Mouse (Mus musculus): Measurements from ENCODE around the gene Zfp961. TPM values are rescaled to one million over a fixed set of nuclear protein-coding genes. Genes with fewer than 3 reads are reported as not detected.
"Not testable (repeated sequence)": the region's sequence is repeated elsewhere in the genome, so short reads cannot be mapped to it uniquely, and the experiment has no call there.

Zfp961 gene
- polyA plus RNA-seq, 1 experiment = 18.2 TPM

- DNase-seq (ENCODE audit: extremely low spot score in 1 of 2, low spot score in 1 of 2) = not testable (repeated sequence)
Observed at GRCm38 (mm10) chr8:72013506-72014228, 62.8 kb downstream of the Zfp961 start.

GRCm38 (mm10) chr8:72017339-72017738, 66.5 kb downstream of the Zfp961 start:
- DNase-seq (ENCODE audit: extremely low spot score in 1 of 2, low spot score in 1 of 2) = not testable (repeated sequence)

GRCm38 (mm10) chr8:72018141-72018540, 67.3 kb downstream of the Zfp961 start:
- peak in 1 of 2 experiments; percentile 41 for DNase-seq (ENCODE audit: extremely low spot score in 1 of 2, low spot score in 1 of 2)

GRCm38 (mm10) chr8:72019022-72019421, 68.2 kb downstream of the Zfp961 start:
- DNase-seq (ENCODE audit: extremely low spot score in 1 of 2, low spot score in 1 of 2) = not testable (repeated sequence)

- no peak for DNase-seq (ENCODE audit: extremely low spot score in 1 of 2, low spot score in 1 of 2)
Observed at GRCm38 (mm10) chr8:72019816-72020215, 69.0 kb downstream of the Zfp961 start.

GRCm38 (mm10) chr8:72024886-72025285, 74.0 kb downstream of the Zfp961 start:
- DNase-seq (ENCODE audit: extremely low spot score in 1 of 2, low spot score in 1 of 2) = peak in 1 of 2 experiments; percentile 67

- DNase-seq (ENCODE audit: extremely low spot score in 1 of 2, low spot score in 1 of 2) = peak; percentile 14 to 77
Observed at GRCm38 (mm10) chr8:72032926-72033325, 82.1 kb downstream of the Zfp961 start.

GRCm38 (mm10) chr8:72040918-72041317, 90.1 kb downstream of the Zfp961 start, which contains the start of gene Olfr372:
Gene Olfr372, plus strand, starts transcription at chr8:72041218.
- not testable (repeated sequence) for DNase-seq (ENCODE audit: extremely low spot score in 1 of 2, low spot score in 1 of 2)

GRCm38 (mm10) chr8:72042493-72042892, 91.7 kb downstream of the Zfp961 start:
- DNase-seq (ENCODE audit: extremely low spot score in 1 of 2, low spot score in 1 of 2) = no peak

Other genes with a start within 250 kb of the Zfp961 start
- 0.71 and 1.0 TPM in 2 replicates for gene B3gnt3, start 249.2 kb upstream of the Zfp961 start, polyA plus RNA-seq (2012; rRNA removed)
- 201 and 208 TPM in 2 replicates for gene Fcho1, start 225.3 kb upstream of the Zfp961 start, polyA plus RNA-seq (2012; rRNA removed)
- gene Zfp709, start 69.0 kb upstream of the Zfp961 start, polyA plus RNA-seq (2012; rRNA removed) = 2.3 and 3.1 TPM in 2 replicates
- gene Zfp882, start 42.4 kb upstream of the Zfp961 start, polyA plus RNA-seq (2012; rRNA removed) = 4.7 and 6.1 TPM in 2 replicates
- gene Zfp617, start 42.4 kb upstream of the Zfp961 start, polyA plus RNA-seq (2012; rRNA removed) = 20.7 and 23.1 TPM in 2 replicates
- 0.12 and 0.25 TPM in 2 replicates for gene Cyp4f18, start 58.6 kb downstream of the Zfp961 start, polyA plus RNA-seq (2012; rRNA removed)
- not detected in 2 replicates for gene Olfr372, start 90.2 kb downstream of the Zfp961 start, polyA plus RNA-seq (2012; rRNA removed)
- gene Olfr373, start 132.1 kb downstream of the Zfp961 start, polyA plus RNA-seq (2012; rRNA removed) = not detected in 2 replicates
- gene Olfr374, start 156.0 kb downstream of the Zfp961 start, polyA plus RNA-seq (2012; rRNA removed) = 0.04 and 0.06 TPM in 2 replicates
- gene Tpm4, start 183.9 kb downstream of the Zfp961 start, polyA plus RNA-seq (2012; rRNA removed) = 41.6 and 48.7 TPM in 2 replicates
- gene Rab8a, start 210.2 kb downstream of the Zfp961 start, polyA plus RNA-seq (2012; rRNA removed) = 60.6 and 63.4 TPM in 2 replicates
- gene Hsh2d, start 238.6 kb downstream of the Zfp961 start, polyA plus RNA-seq (2012; rRNA removed) = 0.06 and 0.12 TPM in 2 replicates

All from frontal cortex, adult 2 months (tissue).